9 mouse cellular contexts compared by ENCODE assay signal in the genomic region with DNA sequence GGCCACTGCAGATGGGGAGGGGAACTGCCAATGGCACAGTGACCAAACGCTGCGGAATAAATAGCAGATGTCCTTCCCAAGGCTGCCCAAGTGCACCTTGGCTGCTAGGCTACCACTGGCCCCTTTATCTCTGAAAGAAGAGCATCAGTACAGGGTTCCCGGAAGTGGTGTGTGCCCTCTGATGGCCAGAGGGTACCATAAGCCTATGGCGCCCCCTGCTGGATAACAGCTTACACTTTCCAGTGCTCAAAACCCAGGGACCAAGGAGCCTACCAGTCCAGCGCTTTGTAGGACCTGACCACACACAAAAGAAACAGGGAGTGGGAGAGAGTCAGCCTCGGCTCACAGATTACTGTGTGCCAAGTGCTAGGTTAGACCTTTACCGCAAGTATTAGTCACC. TPM values are rescaled to one million over a fixed set of nuclear protein-coding genes. Genes with fewer than 3 reads are reported as not detected.
DNase-seq lines count a peak whose midpoint lies in the region; ATAC-seq lines count a peak whose summit lies in the region.
"Had no signal": no experiment of that assay in that cellular context is flagged by ENCODE, and none has a peak within 500 bp of the region (broad histone marks: within the 10 kb centered on the region; RNA-seq: fewer than 3 reads in every experiment).

No protein-coding gene starts in this region.

- peak; percentile 8 for DNase-seq in Muller cell, postnatal 12 days (ENCODE audit: inconsistent ontology term)
- peak; percentile 22 for DNase-seq in cerebellum, adult 18-20 months
- DNase-seq in frontal cortex, postnatal 36 days (ENCODE audit: low spot score in 2 of 2): peak; percentile 7 to 24
- peak; percentile 85 for DNase-seq in induced T-regulatory cell, adult 2 months (ENCODE audit: low read depth)
- peak; percentile 19 for DNase-seq in left cerebral cortex, adult 11 months (ENCODE audit: low spot score)
- DNase-seq in right cerebral cortex, postnatal 4 days: peak; percentile 21
- peak; percentile 44 for DNase-seq in urinary bladder, postnatal 14 days (ENCODE audit: low spot score)

- peak; percentile 89 for ATAC-seq in megakaryocyte, adult 5-6 weeks (ENCODE audit: poor library complexity, severe bottlenecking)

RNA-seq across cellular contexts. Expression of a gene that starts 8.5 kb away (rescaled TPM):
- total RNA-seq in megakaryocyte, adult 5-6 weeks (2015): not detected in 2 replicates
- total RNA-seq in megakaryocyte, adult 5-6 weeks (2017): not detected in 2 replicates
- total RNA-seq: left cerebral cortex, postnatal 36 days had no signal

RNA-seq across cellular contexts. Expression of a gene that starts 9.1 kb away (rescaled TPM):
- 0.25 TPM in 1 of 2 replicates, not detected in the other for total RNA-seq in megakaryocyte, adult 5-6 weeks (2015)
- total RNA-seq in megakaryocyte, adult 5-6 weeks (2017): not detected in 2 replicates
- total RNA-seq: left cerebral cortex, postnatal 36 days had no signal

RNA-seq across cellular contexts. Expression of a gene that starts 27.3 kb away (rescaled TPM):
- 21.7 and 22.6 TPM in 2 replicates for total RNA-seq in megakaryocyte, adult 5-6 weeks (2015)
- total RNA-seq in megakaryocyte, adult 5-6 weeks (2017): 34.6 and 43.1 TPM in 2 replicates

RNA-seq across cellular contexts. Expression of a gene that starts 28.9 kb away (rescaled TPM):
- total RNA-seq in megakaryocyte, adult 5-6 weeks (2015): not detected in 2 replicates
- not detected in 2 replicates for total RNA-seq in megakaryocyte, adult 5-6 weeks (2017)
- total RNA-seq: left cerebral cortex, postnatal 36 days had no signal

RNA-seq across cellular contexts. Expression of a gene that starts 29.6 kb away (rescaled TPM):
- 5.5 and 7.0 TPM in 2 replicates for total RNA-seq in megakaryocyte, adult 5-6 weeks (2015)
- total RNA-seq in megakaryocyte, adult 5-6 weeks (2017): 1.8 and 3.3 TPM in 2 replicates

Comparison
In these comparisons a context has a peak if more than half of its experiments do, and no peak if none do; other contexts are left out.
1. Peak in every context shown above with its lines: DNase-seq and ATAC-seq.
2. DNase-seq: peak in every context shown above with its lines; median percentile 85 in induced T-regulatory cell, adult 2 months; 44 in urinary bladder, postnatal 14 days; 22 in cerebellum, adult 18-20 months; 21 in right cerebral cortex, postnatal 4 days; 19 in left cerebral cortex, adult 11 months; 16 in frontal cortex, postnatal 36 days; 8 in Muller cell, postnatal 12 days.